Mouse (Mus musculus) adipocyte (in vitro differentiated cells): Measurements from ENCODE around the gene Il25.
"Not testable (repeated sequence)": the region's sequence is repeated elsewhere in the genome, so short reads cannot be mapped to it uniquely, and the experiment has no call there.

Experiments used
- DNase-seq: peaks from one replicate; pipeline ENCODE4 v3.0.0-alpha.2; 2016; ENCODE audit warnings: low spot score

Gene Il25

GRCm38 (mm10) chr14:54927296-54927695 is 5.2 kb upstream of the Il25 start:
- DNase-seq = no peak

DNA sequence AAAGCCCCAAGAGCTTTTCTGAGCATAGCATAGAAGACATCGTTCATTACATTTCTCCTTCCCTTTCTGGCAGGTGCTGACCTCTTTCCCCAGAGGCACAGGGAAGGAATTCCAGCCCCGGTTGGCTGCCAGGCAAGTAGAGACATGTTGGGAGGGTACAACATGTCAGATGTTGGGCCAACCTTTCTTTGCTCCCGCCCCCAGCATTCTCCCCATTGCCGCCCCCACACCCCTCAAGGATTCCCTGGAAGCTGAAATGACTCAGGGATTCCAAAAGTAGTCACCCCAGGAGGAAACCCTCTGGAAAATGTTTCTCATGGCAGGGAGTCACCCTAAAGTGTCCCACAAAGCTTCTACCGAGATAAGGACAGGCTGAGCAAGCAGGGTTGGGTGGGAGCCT is 2.7 kb upstream of the Il25 start:
- no peak for DNase-seq

GRCm38 (mm10) chr14:54930431-54930830 is 2.1 kb upstream of the Il25 start:
- no peak for DNase-seq

DNA sequence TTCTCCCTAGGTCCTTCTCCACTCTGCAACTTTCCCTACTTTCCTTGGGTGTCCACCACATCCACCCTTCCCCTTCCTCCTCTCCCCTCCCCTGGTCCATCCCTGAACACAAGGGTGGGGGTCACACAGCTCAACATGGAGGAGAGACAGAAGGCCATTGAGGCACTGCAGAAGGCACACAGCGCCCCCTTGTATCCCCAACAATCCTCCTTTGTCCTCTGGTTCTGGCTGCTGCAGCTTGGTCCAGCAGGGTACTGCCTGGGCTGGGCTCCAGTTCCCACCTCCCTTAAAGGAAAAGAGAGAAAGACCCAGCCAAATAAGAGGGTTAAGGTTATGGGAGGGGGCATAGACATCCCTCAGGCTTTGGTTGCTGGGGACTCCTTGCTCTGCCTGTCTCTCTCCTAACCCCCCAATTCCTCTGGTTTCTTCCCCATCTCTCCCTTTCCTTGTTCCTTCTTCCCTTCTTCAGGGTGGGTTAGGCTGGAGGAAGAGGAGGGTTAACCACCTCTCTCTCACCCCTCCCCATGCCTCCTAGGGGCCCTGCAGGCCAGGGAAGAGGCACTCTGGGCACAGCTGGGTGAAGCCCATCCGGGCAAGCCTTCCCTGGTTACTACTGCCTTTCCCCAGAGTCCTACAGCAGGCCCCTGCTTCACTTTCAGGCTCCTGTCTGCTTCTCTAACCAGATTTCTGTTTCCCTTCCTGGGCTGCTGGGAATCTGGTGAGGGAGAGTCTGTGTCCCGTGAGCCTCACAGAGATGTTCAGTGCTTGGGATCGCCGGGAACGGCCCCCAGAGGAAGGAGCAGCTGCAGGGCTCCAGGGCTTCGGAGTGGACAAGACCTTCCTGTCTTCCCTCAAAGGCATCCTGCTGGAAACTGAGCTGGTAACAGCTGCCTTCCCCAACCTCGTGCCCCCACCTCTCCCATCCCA is 3.7 kb downstream of the Il25 start, which contains the start of gene Cmtm5:
TSS of gene Cmtm5 (plus strand) at position 358 of the 927 bp plus-strand sequence.
- no peak for DNase-seq

- DNase-seq = no peak
These were observed 4.3 kb downstream of the Il25 start for GRCm38 (mm10) chr14:54936831-54937160.

- no peak for DNase-seq
These were observed 5.1 kb downstream of the Il25 start for GRCm38 (mm10) chr14:54937361-54938182.

DNA sequence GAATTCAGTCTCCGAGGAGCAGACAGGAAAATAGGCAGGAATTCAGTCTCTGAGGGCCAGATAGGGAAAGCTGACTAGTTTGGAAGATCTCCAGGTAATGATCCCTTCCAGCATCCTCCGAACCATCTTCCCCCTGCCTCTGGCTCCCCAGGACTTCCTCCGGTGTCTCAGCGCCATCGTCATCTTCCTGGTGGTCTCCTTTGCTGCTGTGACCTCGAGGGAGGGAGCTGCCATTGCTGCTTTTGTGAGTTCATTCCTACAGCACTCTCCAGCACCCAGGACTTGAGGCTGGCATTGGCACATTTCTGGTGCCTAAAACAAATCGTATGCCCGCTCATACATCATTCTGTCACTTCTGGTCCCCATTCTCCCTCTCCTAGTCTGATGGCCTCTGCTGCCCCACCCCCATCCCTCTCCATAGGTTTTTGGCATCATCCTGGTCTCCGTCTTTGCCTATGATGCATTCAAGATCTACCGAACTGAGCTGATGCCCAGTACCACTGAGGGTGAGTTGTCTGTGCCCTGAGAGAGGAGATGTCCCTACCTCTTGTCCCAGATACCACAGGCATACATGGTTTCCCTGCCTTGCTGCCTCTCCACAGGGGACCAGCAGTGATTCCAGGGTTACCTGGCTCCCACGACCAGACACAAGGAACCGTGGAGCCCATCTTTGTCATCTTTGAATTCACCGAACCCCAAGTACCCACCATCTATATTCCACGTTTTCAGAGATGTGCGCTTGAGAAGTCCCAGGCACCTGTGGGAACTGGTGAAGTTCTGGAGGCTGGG is 6.1 kb downstream of the Il25 start:
- no peak for DNase-seq

- DNase-seq = peak; percentile 54
These were observed 7.1 kb downstream of the Il25 start for GRCm38 (mm10) chr14:54939434-54940175.

- DNase-seq = no peak
These were observed 7.7 kb downstream of the Il25 start for GRCm38 (mm10) chr14:54940176-54940530.

- DNase-seq = no peak
These were observed 8.8 kb downstream of the Il25 start for GRCm38 (mm10) chr14:54941024-54941978.

- no peak for DNase-seq
These were observed 10.0 kb downstream of the Il25 start for GRCm38 (mm10) chr14:54942479-54942878.

DNA sequence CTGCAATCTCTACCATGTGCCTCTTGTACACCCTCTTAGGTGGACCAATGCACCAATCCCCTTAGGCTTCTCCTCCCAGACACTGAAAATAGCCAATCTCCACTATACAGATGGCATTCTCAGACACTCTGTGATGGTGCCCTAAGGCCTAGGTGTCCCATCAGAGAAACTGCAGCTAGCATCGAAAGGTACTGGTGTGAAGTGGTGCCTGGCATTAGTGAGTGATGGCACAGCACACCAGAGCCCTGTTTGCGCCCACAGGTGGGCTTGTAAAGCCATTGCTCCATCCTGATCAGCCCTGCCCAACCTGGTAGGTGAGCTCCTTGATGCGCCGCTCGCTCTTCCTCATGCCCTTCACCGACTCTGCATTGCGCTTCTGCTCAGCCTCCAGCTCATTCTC is 11.5 kb downstream of the Il25 start:
- no peak for DNase-seq

- DNase-seq = no peak
These were observed 12.4 kb downstream of the Il25 start for GRCm38 (mm10) chr14:54944939-54945338.

GRCm38 (mm10) chr14:54945975-54946704 is 13.6 kb downstream of the Il25 start:
- no peak for DNase-seq

GRCm38 (mm10) chr14:54947008-54947407 is 14.5 kb downstream of the Il25 start:
- DNase-seq = not testable (repeated sequence)

- no peak for DNase-seq
These were observed 16.3 kb downstream of the Il25 start for GRCm38 (mm10) chr14:54948781-54949180.

DNA sequence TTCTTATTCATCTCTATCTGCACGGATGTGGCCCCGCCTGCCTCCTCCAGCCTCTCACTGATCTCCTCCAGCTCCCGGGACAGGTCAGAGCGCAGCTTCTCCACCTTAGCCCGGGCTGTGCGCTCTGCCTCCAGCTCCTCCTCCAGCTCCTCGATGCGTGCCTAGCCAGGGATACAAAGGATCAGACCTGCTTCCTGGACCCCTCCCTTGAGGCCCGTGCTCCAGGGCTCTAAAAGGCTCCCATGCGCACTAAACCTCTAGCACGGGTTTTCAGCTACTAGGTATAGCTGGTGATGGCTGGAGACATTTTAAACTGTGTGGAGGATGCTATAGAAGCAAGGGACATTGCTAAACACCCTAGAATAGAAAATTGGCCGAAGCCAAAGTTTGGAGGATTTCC is 18.0 kb downstream of the Il25 start:
- DNase-seq = no peak

GRCm38 (mm10) chr14:54951587-54951986 is 19.1 kb downstream of the Il25 start:
- no peak for DNase-seq

GRCm38 (mm10) chr14:54953664-54954206 is 21.2 kb downstream of the Il25 start:
- DNase-seq = no peak
